Mouse (Mus musculus) brown adipose tissue, adult 24 weeks (tissue): ENCODE data around the gene Desi2. TPM values are rescaled to one million over a fixed set of nuclear protein-coding genes. Genes with fewer than 3 reads are reported as not detected.
A peak's percentile ranks its signal among the peaks of the same experiment; 100 is the strongest.
"Not testable (repeated sequence)": the region's sequence is repeated elsewhere in the genome, so short reads cannot be mapped to it uniquely, and the experiment has no call there.

Source experiments
- H3K27ac ChIP-seq: fragments of 200-500 bp; replicated peaks from 2 replicates; pipeline ENCODE4 v1.5.1; 2012; ENCODE audit warnings: low read depth, mild to moderate bottlenecking, low read length
- H3K4me1 ChIP-seq: fragments of 200-500 bp; 2 replicates; pipeline ENCODE4 v1.6.1; 2012; ENCODE audit warnings: low read length, mixed read lengths; ENCODE audit not compliant: control insufficient read depth, insufficient read depth, insufficient read length
- H3K4me3 ChIP-seq: fragments of 200-500 bp; 2 replicates; pipeline ENCODE4 v1.5.1; 2012; ENCODE audit warnings: low read depth, mild to moderate bottlenecking, low read length, moderate library complexity; ENCODE audit not compliant: insufficient read depth
- polyA plus RNA-seq: library from polyadenylated mRNA; stranded (reverse); fragments of >200 nt; gene quantifications from 2 replicates; pipeline ENCODE4 v1.2.4, GENCODE M21; 2012; ENCODE audit not compliant: missing spikeins, insufficient read depth, insufficient read length

Desi2 gene
- 7.0 and 7.7 TPM in 2 replicates for polyA plus RNA-seq

GRCm38 (mm10) chr1:178187216-178187791 is at the start of gene Desi2:
Desi2 (plus strand) TSS chr1:178187417.
- not testable (repeated sequence) for H3K4me1 ChIP-seq
- Histone ChIP-seq H3K27ac (peak within 1 kb of the TSS; percentile 77), H3K4me3 (peak within 1 kb of the TSS; percentile 74)

GRCm38 (mm10) chr1:178146513-178146912 is 40.7 kb upstream of the Desi2 start:
- not testable (repeated sequence) for H3K27ac ChIP-seq, H3K4me3 ChIP-seq, H3K4me1 ChIP-seq

- H3K27ac ChIP-seq, H3K4me3 ChIP-seq, H3K4me1 ChIP-seq: not testable (repeated sequence)
Measured at GRCm38 (mm10) chr1:178146915-178147314, 40.3 kb upstream of the Desi2 start.

- Histone ChIP-seq H3K4me3 (no peak overlapping the region), H3K4me1 (no peaks in the 10 kb centered on the region), H3K27ac (no peak overlapping the region)
Measured at GRCm38 (mm10) chr1:178182251-178182650, 5.0 kb upstream of the Desi2 start.

GRCm38 (mm10) chr1:178185591-178185990 is 1.6 kb upstream of the Desi2 start:
- Histone ChIP-seq H3K27ac (no peak overlapping the region), H3K4me3 (no peak overlapping the region), H3K4me1 (peaks cover 3% of the 10 kb centered on the region; the same call in 1 of the 2 replicates)

GRCm38 (mm10) chr1:178187810-178188209 is 593 bp downstream of the Desi2 start:
- H3K4me1 ChIP-seq, H3K27ac ChIP-seq: not testable (repeated sequence)
- H3K4me3 ChIP-seq: peak overlapping the region; percentile 74

- no peak overlapping the region for H3K27ac ChIP-seq
- H3K4me3 ChIP-seq: peak overlapping the region; percentile 52
- peaks cover 3% of the 10 kb centered on the region; the same call in 1 of the 2 replicates for H3K4me1 ChIP-seq
Measured at GRCm38 (mm10) chr1:178188386-178188785, 1.2 kb downstream of the Desi2 start.

- Histone ChIP-seq H3K4me1 (no peaks in the 10 kb centered on the region; the same call in 1 of the 2 replicates), H3K4me3 (no peak overlapping the region), H3K27ac (0 out of 2 replicates have a peak overlapping the region, but pooled peaks have one; percentile 13)
Measured at GRCm38 (mm10) chr1:178205701-178206325, 18.6 kb downstream of the Desi2 start.

- not testable (repeated sequence) for H3K27ac ChIP-seq, H3K4me1 ChIP-seq, H3K4me3 ChIP-seq
Measured at GRCm38 (mm10) chr1:178207856-178208255, 20.6 kb downstream of the Desi2 start.

GRCm38 (mm10) chr1:178209966-178210365 is 22.7 kb downstream of the Desi2 start:
- no peak overlapping the region for H3K4me3 ChIP-seq
- no peak overlapping the region for H3K27ac ChIP-seq
- no peaks in the 10 kb centered on the region for H3K4me1 ChIP-seq

- Histone ChIP-seq H3K27ac (no peak overlapping the region), H3K4me1 (no peaks in the 10 kb centered on the region; the same call in 1 of the 2 replicates), H3K4me3 (no peak overlapping the region)
Measured at GRCm38 (mm10) chr1:178217157-178217556, 29.9 kb downstream of the Desi2 start.

GRCm38 (mm10) chr1:178218305-178218704 is 31.1 kb downstream of the Desi2 start:
- no peak overlapping the region for H3K4me3 ChIP-seq
- no peak overlapping the region for H3K27ac ChIP-seq
- H3K4me1 ChIP-seq: no peaks in the 10 kb centered on the region; the same call in 1 of the 2 replicates

- Histone ChIP-seq H3K4me1 (no peaks in the 10 kb centered on the region; the same call in 1 of the 2 replicates), H3K4me3 (no peak overlapping the region), H3K27ac (no peak overlapping the region; the same call in none of the 2 replicates)
Measured at GRCm38 (mm10) chr1:178219166-178220077, 32.2 kb downstream of the Desi2 start.

GRCm38 (mm10) chr1:178228888-178229287 is 41.7 kb downstream of the Desi2 start:
- H3K4me1 ChIP-seq, H3K4me3 ChIP-seq, H3K27ac ChIP-seq: not testable (repeated sequence)

- H3K27ac ChIP-seq: no peak overlapping the region
- H3K4me1 ChIP-seq: peaks cover 11% of the 10 kb centered on the region
- H3K4me3 ChIP-seq: no peak overlapping the region
Measured at GRCm38 (mm10) chr1:178234109-178234508, 46.9 kb downstream of the Desi2 start.
